Mouse (Mus musculus) megakaryocyte-erythroid progenitor cell, adult 5-6 weeks (primary cell): ENCODE results near the gene Sinhcaf. TPM values are rescaled to one million over a fixed set of nuclear protein-coding genes. Genes with fewer than 3 reads are reported as not detected.

Experiments used
- ATAC-seq: replicated peaks from 2 replicates; pipeline ENCODE4 v1.8.0; 2016; ENCODE audit warnings: mild to moderate bottlenecking, inconsistent platforms; ENCODE audit not compliant: severe bottlenecking, poor library complexity, low FRiP score, low TSS enrichment
- total RNA-seq, 2 experiments: library from RNA; stranded (forward) in 1 of 2; stranded (reverse) in 1 of 2; fragments of 200-1000, 215-1000 nt in 1 of 2; fragments of >200 nt in 1 of 2; fragmentation: Nextera tagmentation in 1 of 2; gene quantifications; 2 replicates each; pipeline ENCODE4 v1.2.3; 2014 to 2017

Sinhcaf gene
- total RNA-seq, 2 experiments from 2014 or later = 32.1 to 134 TPM

- ATAC-seq = peak; percentile 33; the same call in 1 of the 2 replicates
Measured at GRCm38 (mm10) chr6:148902728-148903127, 43.5 kb downstream of the Sinhcaf start.

GRCm38 (mm10) chr6:148896507-148896851 lies 49.8 kb downstream of the Sinhcaf start:
- no peak for ATAC-seq

- peak; percentile 90 for ATAC-seq
Measured at GRCm38 (mm10) chr6:148895773-148896506, 50.3 kb downstream of the Sinhcaf start, which contains the start of gene Caprin2. Gene Caprin2 (minus strand): TSS chr6:148896237.

GRCm38 (mm10) chr6:148894888-148895772 lies 51.1 kb downstream of the Sinhcaf start:
- peak; percentile 18 for ATAC-seq

GRCm38 (mm10) chr6:148873911-148874310 lies 72.4 kb downstream of the Sinhcaf start:
- ATAC-seq = no peak

Other genes with a start within 250 kb of the Sinhcaf start
- gene Ipo8, start 115.0 kb downstream of the Sinhcaf start, total RNA-seq (2014; fragmentation: Nextera tagmentation) = 35.2 and 42.1 TPM in 2 replicates
- 41.9 and 51.2 TPM in 2 replicates for gene Ipo8, start 115.0 kb downstream of the Sinhcaf start, total RNA-seq (2017)
- 37.8 and 42.2 TPM in 2 replicates for gene Caprin2, start 50.2 kb downstream of the Sinhcaf start, total RNA-seq (2014; fragmentation: Nextera tagmentation)
- 22.1 and 30.5 TPM in 2 replicates for gene Caprin2, start 50.2 kb downstream of the Sinhcaf start, total RNA-seq (2017)
- gene Dennd5b, start 155.2 kb upstream of the Sinhcaf start, total RNA-seq (2014; fragmentation: Nextera tagmentation) = 1.1 and 2.3 TPM in 2 replicates
- gene Dennd5b, start 155.2 kb upstream of the Sinhcaf start, total RNA-seq (2017) = 0.19 and 2.2 TPM in 2 replicates
- gene Gm10203, start 183.7 kb upstream of the Sinhcaf start, total RNA-seq (2014; fragmentation: Nextera tagmentation) = not detected in 2 replicates
- gene Gm10203, start 183.7 kb upstream of the Sinhcaf start, total RNA-seq (2017) = not detected in 2 replicates
- gene Etfbkmt, start 193.4 kb upstream of the Sinhcaf start, total RNA-seq (2014; fragmentation: Nextera tagmentation) = 15.1 and 18.6 TPM in 2 replicates
- gene Etfbkmt, start 193.4 kb upstream of the Sinhcaf start, total RNA-seq (2017) = 25.2 and 28.4 TPM in 2 replicates
- gene Amn1, start 242.2 kb upstream of the Sinhcaf start, total RNA-seq (2014; fragmentation: Nextera tagmentation) = 7.7 and 18.7 TPM in 2 replicates
- gene Amn1, start 242.2 kb upstream of the Sinhcaf start, total RNA-seq (2017) = 2.6 and 8.6 TPM in 2 replicates